Mouse (Mus musculus) lung, postnatal 0 days (tissue): ENCODE results near the gene Npas3. TPM values are rescaled to one million over a fixed set of nuclear protein-coding genes. Genes with fewer than 3 reads are reported as not detected.

ENCODE experiments used
- ATAC-seq: fragments of 200-750 bp; cut with Nextera tagmentation; 2 replicates; pipeline ENCODE4 v1.8.0; 2017; ENCODE audit warnings: moderate library complexity
- DNase-seq: peaks from one replicate; pipeline ENCODE4 v3.0.0-alpha.2; 2016; ENCODE audit warnings: low spot score
- H3K27ac ChIP-seq: fragments of 300-500 bp; sonication (generic); 2 replicates; pipeline ENCODE4 v1.5.1; 2014; ENCODE audit warnings: antibody characterized with exemption, mild to moderate bottlenecking, low read length, mixed read lengths
- H3K27me3 ChIP-seq: fragments of 300-500 bp; sonication (generic); replicated peaks from 2 replicates; pipeline ENCODE4 v1.6.1; 2014; ENCODE audit warnings: low read length, mixed read lengths; ENCODE audit not compliant: insufficient read depth
- H3K36me3 ChIP-seq: fragments of 300-500 bp; sonication (generic); 2 replicates; pipeline ENCODE4 v1.6.1; 2014; ENCODE audit warnings: low read length, mixed read lengths; ENCODE audit not compliant: insufficient read depth
- H3K4me1 ChIP-seq: fragments of 300-500 bp; sonication (generic); 2 replicates; pipeline ENCODE4 v1.6.1; 2014; ENCODE audit warnings: antibody characterized with exemption, low read depth, low read length, mixed read lengths; ENCODE audit not compliant: insufficient read depth
- H3K4me2 ChIP-seq: fragments of 300-500 bp; sonication (generic); replicated peaks from 2 replicates; pipeline ENCODE4 v1.6.1; 2014; ENCODE audit warnings: low read depth, mild to moderate bottlenecking, low read length, moderate library complexity, mixed read lengths
- H3K4me3 ChIP-seq: fragments of 300-500 bp; sonication (generic); 2 replicates; pipeline ENCODE4 v1.5.1; 2014; ENCODE audit warnings: low read depth, low read length
- H3K9ac ChIP-seq: fragments of 300-500 bp; sonication (generic); replicated peaks from 2 replicates; pipeline ENCODE4 v1.6.1; 2014; ENCODE audit warnings: low read depth, mild to moderate bottlenecking
- H3K9me3 ChIP-seq: fragments of 300-500 bp; sonication (generic); 2 replicates; pipeline ENCODE4 v1.6.1; 2016; ENCODE audit warnings: low read length, mixed read lengths
- CTCF ChIP-seq: IDR thresholded peaks from 2 replicates; pipeline ENCODE4 v1.5.1; 2016; ENCODE audit warnings: antibody characterized with exemption, mild to moderate bottlenecking
- EP300 ChIP-seq: IDR thresholded peaks from 2 replicates; pipeline ENCODE4 v1.6.1; 2016; ENCODE audit warnings: antibody characterized with exemption, mild to moderate bottlenecking, control low read depth
- WGBS: fragments of 180-500 bp; shearing (Covaris S2); extraction: QIAGEN DNeasy Blood & Tissue Kit; methylation state at CpG from one replicate; pipeline ENCODE4 v1.1.7; 2014; 5-methylcytosine and 5-hydroxymethylcytosine counted together
- polyA plus RNA-seq: library from polyadenylated mRNA; unstranded; fragments of >200 nt; fragmentation: Nextera tagmentation; extraction: Ambion mirVana; gene quantifications from 2 replicates; pipeline ENCODE4 v1.2.1, GENCODE M21; 2015

Gene Npas3
- polyA plus RNA-seq, 1 experiment from 2014 or later = 0.17 TPM

DNA sequence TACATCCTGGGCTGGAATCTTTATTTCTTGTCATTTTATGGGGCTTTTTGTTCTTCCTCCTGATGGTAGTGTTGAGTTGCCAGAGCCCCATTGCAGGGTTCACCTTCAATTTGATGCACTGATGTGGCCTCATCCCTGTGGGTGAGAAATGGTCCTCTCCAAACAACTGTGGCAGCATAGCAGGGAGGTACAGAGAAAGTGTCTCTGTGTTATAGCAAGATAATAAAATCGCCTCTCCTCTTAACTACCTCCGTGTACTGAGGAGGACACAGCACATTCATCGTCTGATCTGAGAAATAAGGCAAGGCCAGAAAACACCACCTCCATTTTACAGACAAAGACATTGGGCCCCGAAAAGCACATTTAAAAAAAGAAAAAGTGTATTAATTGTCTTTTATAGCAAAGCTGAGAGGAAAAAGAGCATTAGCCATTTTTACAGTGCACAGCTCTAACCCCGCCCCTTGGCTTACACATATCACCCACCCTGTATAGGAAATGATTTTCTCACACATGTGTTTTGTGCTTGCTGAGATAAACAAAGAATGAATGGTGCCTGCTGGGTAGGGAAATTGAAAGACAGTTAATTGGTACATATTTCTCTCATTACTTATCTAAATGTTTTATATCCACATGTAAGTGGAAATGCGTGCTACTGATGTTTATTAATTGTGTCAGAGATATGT, 546.4 kb downstream of the Npas3 start:
- H3K4me3 ChIP-seq = no peak overlapping the region
- H3K9me3 ChIP-seq = no peaks in the 10 kb centered on the region
- WGBS = 80% methylated on average over 6 of the region's 6 CpGs
- TF ChIP-seq CTCF (no peak), EP300 (no peak)
- H3K4me1 ChIP-seq = no peaks in the 10 kb centered on the region
- no peaks in the 10 kb centered on the region for H3K36me3 ChIP-seq
- no peak overlapping the region for H3K27ac ChIP-seq
- ATAC-seq (no peak), DNase-seq (no peak)
- no peak overlapping the region for H3K4me2 ChIP-seq
- no peaks in the 10 kb centered on the region for H3K27me3 ChIP-seq
- no peak overlapping the region for H3K9ac ChIP-seq

DNA sequence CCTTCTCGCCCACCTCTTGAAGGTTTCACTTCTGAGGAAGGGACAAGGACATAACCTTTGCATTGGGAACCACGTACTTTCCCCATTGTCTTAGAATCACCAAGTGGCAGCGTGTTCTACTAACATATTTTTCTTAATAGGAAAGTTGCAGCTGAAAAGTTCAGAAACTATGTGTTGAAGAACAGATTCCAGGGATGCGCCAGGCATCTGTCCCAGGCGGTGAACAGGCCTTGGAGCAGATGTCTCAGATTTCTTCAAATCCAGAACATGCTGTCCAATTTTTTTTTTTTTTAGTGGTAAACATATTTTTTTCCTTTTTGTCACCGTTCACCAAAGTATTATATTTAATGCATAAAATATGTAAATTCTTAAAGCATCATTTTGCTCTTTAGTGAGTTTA, 553.4 kb downstream of the Npas3 start:
- no peaks in the 10 kb centered on the region for H3K36me3 ChIP-seq
- no peak overlapping the region for H3K9ac ChIP-seq
- TF ChIP-seq EP300 (no peak), CTCF (no peak)
- no peak overlapping the region for H3K27ac ChIP-seq
- no peaks in the 10 kb centered on the region for H3K4me1 ChIP-seq
- H3K4me2 ChIP-seq = no peak overlapping the region
- 75% methylated on average over 6 of the region's 6 CpGs for WGBS
- DNase-seq (no peak), ATAC-seq (no peak)
- no peak overlapping the region for H3K4me3 ChIP-seq
- no peaks in the 10 kb centered on the region for H3K27me3 ChIP-seq
- no peaks in the 10 kb centered on the region for H3K9me3 ChIP-seq

DNA sequence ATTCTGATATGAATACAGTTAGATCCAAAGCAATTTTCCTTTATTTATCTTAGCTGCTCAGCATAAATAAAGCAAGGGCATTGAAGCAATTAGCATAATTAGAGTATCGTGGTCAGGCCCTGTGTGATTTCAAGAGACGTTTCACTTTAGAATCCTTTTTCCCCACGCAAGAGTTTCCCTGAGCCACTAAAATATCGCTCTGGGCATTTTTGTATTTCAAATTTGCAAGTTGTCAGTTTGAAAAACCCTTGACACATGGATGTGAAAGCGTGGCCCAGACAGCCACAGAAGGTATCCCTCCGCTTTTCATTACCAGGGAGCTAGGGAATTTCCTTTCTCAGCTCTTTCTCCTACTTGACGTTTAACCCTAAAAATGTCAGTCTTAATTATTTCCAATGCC, 553.9 kb downstream of the Npas3 start:
- Histone ChIP-seq H3K4me1 (no peaks in the 10 kb centered on the region), H3K9me3 (no peaks in the 10 kb centered on the region), H3K36me3 (no peaks in the 10 kb centered on the region), H3K4me2 (no peak overlapping the region), H3K9ac (no peak overlapping the region), H3K27me3 (no peaks in the 10 kb centered on the region), H3K4me3 (no peak overlapping the region), H3K27ac (no peak overlapping the region)
- TF ChIP-seq EP300 (no peak), CTCF (no peak)
- WGBS = 65% methylated on average over 7 of the region's 7 CpGs
- no peak for DNase-seq
- no peak for ATAC-seq

GRCm38 (mm10) chr12:53810081-53810480, 561.6 kb downstream of the Npas3 start:
- WGBS = 80% methylated on average over 2 of the region's 2 CpGs
- H3K27ac ChIP-seq = no peak overlapping the region
- H3K36me3 ChIP-seq = no peaks in the 10 kb centered on the region
- TF ChIP-seq CTCF (no peak), EP300 (no peak)
- no peaks in the 10 kb centered on the region for H3K4me1 ChIP-seq
- H3K27me3 ChIP-seq = no peaks in the 10 kb centered on the region
- H3K9ac ChIP-seq = no peak overlapping the region
- no peaks in the 10 kb centered on the region for H3K9me3 ChIP-seq
- H3K4me3 ChIP-seq = no peak overlapping the region
- DNase-seq = no peak
- no peak for ATAC-seq
- no peak overlapping the region for H3K4me2 ChIP-seq

GRCm38 (mm10) chr12:53814291-53814690, 565.8 kb downstream of the Npas3 start:
- 70% methylated on average over 7 of the region's 7 CpGs for WGBS
- TF ChIP-seq EP300 (no peak), CTCF (no peak)
- no peak overlapping the region for H3K4me2 ChIP-seq
- DNase-seq (no peak), ATAC-seq (no peak)
- no peaks in the 10 kb centered on the region for H3K27me3 ChIP-seq
- H3K4me1 ChIP-seq = no peaks in the 10 kb centered on the region
- H3K36me3 ChIP-seq = no peaks in the 10 kb centered on the region
- H3K9ac ChIP-seq = no peak overlapping the region
- H3K27ac ChIP-seq = no peak overlapping the region
- no peaks in the 10 kb centered on the region for H3K9me3 ChIP-seq
- no peak overlapping the region for H3K4me3 ChIP-seq

GRCm38 (mm10) chr12:53819982-53820381, 571.5 kb downstream of the Npas3 start:
- Histone ChIP-seq H3K27ac (no peak overlapping the region), H3K4me2 (no peak overlapping the region), H3K4me1 (no peaks in the 10 kb centered on the region), H3K9ac (no peak overlapping the region), H3K9me3 (no peaks in the 10 kb centered on the region), H3K36me3 (no peaks in the 10 kb centered on the region), H3K27me3 (no peaks in the 10 kb centered on the region), H3K4me3 (no peak overlapping the region)
- no peak for TF ChIP-seq CTCF
- no peak for TF ChIP-seq EP300
- WGBS = 90% methylated on average over 4 of the region's 4 CpGs
- no peak for ATAC-seq
- no peak for DNase-seq

GRCm38 (mm10) chr12:53822881-53823280, 574.4 kb downstream of the Npas3 start:
- ATAC-seq (no peak), DNase-seq (no peak)
- Histone ChIP-seq H3K4me3 (no peak overlapping the region), H3K9me3 (no peaks in the 10 kb centered on the region), H3K27me3 (no peaks in the 10 kb centered on the region), H3K9ac (no peak overlapping the region), H3K27ac (no peak overlapping the region), H3K36me3 (no peaks in the 10 kb centered on the region), H3K4me1 (no peaks in the 10 kb centered on the region), H3K4me2 (no peak overlapping the region)
- 44% methylated on average over 4 of the region's 4 CpGs for WGBS
- TF ChIP-seq EP300 (no peak), CTCF (no peak)
